Mouse (Mus musculus) left cerebral cortex, postnatal 36 days (tissue): ENCODE results near the gene Clasp2. TPM values are rescaled to one million over a fixed set of nuclear protein-coding genes. Genes with fewer than 3 reads are reported as not detected.
A peak's percentile ranks its signal among the peaks of the same experiment; 100 is the strongest.
"Not testable (repeated sequence)": the region's sequence is repeated elsewhere in the genome, so short reads cannot be mapped to it uniquely, and the experiment has no call there.

Experiments used
- DNase-seq, 2 experiments: peaks; one replicate each; pipeline ENCODE4 v3.0.0; 2021 to 2022; ENCODE audit warnings: low spot score in 2 of 2, mixed read lengths in 1 of 2
- intact Hi-C: fragments of 180-260 bp; cut with DNase I; formaldehyde crosslinking; loops from one replicate; pipeline ENCODE4 v1.15.1; 2025
- total RNA-seq, 2 experiments: library from RNA; stranded (reverse); gene quantifications; 2 replicates each; pipeline ENCODE4 v1.2.3; 2021

Clasp2 gene
- total RNA-seq, 2 experiments from 2014 or later = 226 to 229 TPM

DNA sequence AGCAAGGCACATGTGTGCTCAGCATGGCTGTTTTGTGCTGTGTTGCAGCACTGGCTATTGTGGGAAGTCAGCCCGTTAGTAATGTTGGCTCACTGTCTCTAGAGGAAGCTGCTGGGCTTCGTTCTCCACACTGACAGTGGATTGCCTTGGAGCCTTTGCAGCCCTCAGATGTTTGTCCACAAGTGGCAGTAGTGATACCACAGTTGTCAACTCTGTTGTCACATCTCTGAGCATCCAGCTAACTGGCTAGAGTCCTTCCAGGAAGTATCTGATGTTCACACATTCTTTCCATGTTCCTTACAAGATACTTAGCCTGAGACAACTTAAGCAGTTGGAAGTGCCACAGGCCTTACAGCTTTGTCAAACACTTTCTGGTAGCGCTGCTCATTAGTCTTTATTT is 2.0 kb downstream of the Clasp2 start:
- no peak for DNase-seq
- intact Hi-C loops = loop anchor here (5.0 to 10.0 kb wide), 4 partner anchors 49 to 162 kb away; no protein-coding TSS in a partner anchor

DNA sequence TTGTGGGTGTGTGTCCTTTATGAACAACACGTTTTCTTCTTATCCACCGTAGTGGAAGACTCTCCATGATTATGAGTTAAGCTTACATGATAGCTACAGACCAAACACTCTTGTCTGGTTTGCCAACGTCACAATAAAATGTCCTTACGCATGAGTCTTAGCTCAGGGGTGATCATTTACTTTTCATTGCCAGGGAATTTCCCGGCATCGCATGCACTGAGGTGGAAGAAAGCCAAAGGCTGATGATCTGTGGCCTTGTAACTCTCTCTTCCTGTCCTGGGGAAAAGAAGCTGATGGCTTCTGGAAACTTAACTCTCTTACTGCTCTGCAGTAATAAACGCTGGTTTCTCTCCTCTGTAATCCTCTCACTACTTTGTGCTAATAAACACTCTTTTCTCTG is 8.1 kb downstream of the Clasp2 start:
- intact Hi-C loops = loop anchor here (10.0 kb wide), 3 partner anchors 75 to 155 kb away; no protein-coding TSS in a partner anchor
- DNase-seq = no peak

DNA sequence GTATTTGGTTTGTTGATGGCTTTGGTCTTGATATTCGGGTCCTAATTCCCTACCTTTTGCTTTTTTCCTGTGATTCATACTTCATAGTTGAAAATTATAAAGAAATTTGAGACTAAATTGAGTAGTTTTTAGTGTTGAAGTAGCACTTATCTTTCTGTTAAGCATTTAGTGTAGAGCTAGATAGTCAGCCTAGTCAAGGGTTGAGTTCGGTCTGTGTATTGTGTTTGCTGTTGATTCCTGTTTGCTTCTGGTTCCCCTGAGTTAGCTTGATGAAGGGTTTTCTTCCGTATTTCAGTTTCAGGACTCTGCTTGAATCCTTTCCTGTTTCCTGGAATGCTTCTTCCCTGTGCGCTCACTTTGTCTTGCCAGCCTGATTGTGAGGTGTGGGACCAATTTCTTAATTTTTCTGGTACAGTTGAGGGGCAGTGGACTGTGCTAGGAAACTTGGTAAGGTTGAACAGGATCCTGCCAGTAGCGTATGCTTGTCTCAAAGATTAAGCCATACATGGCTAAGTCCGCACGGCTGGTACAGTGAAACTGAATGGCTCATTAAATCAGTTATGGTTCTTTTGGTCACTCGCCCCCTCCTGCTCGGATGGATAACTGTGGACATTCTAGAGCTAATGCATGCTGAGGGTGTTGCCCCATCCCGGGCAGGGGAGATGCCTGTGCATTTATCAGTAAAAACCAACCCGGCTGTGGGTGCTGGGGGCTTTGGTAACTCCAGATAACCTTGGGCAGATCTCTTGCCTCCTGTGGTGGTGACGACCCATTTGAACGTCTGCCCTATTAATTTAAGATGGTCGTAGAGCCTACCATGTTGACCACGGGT is 14.8 kb downstream of the Clasp2 start:
- DNase-seq = no peak
- intact Hi-C loops = no loop called here

DNA sequence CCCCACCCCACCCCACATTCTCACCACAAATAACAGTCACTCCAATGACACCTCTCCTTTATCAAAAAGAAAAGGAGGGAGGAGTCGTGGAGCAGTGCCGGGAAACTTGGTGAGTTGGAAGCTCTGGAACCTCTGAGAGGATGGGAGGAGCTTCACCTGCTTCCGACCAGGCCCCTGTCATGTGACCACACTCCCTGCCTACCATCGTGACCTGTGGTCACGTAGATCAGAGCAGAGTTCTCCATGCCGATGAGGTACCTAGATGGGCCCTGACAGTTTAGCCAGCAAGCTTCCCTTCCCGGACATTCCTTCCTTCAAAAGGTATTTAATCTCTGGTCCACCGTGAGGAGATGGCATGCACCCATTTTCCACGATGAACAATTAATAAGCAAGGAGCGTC is 17.2 kb downstream of the Clasp2 start:
- intact Hi-C loops = no loop called here
- no peak for DNase-seq

DNA sequence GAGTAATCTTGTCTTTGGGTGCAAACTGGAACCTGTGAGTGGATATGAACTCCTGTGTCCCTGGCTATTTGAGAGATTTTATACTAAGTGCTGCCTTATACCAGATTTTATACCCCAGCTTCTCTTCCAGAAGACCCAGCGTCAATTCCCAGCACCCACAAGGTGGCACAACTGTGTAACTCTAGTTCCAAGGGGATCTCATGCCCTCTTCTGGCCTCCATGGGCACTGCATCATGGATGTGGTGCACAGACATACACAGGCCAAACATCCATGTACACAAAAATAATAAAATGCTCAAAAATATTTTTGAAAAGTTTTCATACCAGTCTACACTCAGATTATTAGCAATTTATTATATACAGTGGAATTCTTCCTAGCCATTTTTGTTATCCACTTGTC is 18.4 kb downstream of the Clasp2 start:
- no peak for DNase-seq
- intact Hi-C loops = no loop called here

DNA sequence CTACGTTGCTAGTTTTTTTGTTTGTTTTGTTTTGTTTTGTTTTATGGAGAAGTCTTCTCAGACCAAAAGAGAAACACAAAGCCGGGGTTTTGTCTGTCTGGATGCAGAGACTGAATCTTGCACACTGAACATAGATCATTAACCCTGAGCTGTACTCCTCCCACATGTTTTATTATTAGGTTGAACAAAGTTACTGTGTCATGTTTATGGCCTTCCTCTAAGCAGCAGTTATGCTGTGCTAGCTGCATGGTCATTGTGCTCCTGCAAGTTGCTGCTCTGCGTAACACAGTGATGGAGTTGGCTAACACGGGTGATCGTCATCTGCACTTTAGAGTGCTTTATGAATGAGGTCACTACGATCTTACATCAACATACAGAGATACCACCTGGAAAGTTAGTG is 21.1 kb downstream of the Clasp2 start:
- DNase-seq = no peak
- intact Hi-C loops = no loop called here

DNA sequence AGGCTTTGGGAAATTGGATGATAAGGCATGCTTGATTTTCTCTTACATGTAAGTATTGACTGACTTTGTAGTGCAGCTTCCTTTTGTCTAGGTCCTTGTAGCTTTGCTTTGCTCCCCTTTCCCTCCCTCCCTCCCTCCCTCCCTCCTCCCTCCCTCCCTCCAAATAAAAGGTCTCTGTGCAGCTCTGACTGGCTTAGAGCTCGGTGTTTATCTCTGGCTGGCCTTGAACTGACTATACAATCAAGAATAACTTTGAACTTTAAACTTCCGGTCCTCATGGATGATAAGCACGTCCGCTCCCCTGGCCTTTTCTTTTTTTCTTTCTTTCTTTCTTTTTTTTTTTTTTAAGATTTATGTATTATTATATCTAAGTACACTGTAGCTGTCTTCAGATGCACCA is 21.9 kb downstream of the Clasp2 start:
- DNase-seq = no peak
- intact Hi-C loops = no loop called here

DNA sequence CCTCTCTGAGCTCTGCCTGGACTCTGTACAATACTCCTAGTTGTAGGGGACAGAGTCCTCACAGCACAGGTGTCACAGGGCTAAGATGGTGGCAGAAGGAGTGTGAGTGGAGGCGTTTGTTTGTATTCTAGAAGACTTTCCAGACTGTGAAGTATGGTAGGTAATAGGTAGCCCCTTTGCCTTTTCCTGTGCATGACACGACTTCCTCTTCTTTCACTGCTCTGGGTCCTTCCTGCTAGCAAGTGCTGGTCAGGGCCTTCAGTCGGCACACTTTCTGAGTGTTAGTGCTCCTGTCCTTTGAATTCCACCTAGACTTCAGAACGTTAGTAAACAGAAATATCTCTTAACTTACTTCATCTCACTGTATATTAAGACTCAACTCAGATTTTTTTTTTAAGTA is 29.4 kb downstream of the Clasp2 start:
- DNase-seq = no peak
- intact Hi-C loops = no loop called here

DNA sequence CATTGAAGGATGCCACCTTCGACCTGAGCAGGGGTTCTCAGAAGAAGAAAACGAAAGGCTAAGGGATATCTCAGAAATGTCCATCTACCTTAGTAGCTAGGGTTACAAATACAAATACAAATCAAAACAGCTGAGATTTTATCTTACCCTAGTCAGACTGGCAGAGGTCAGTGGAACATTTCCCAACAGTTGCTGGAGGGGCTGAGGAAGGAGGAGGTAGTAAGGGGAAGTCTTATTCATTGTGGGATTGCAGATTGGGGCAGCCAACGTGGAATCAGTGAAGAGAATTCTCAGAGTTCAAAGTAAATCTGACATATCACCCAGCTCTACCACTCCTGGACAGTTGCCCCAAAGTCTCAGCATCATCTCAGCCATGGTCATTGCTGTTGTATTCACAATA is 39.6 kb downstream of the Clasp2 start:
- intact Hi-C loops = no loop called here
- DNase-seq = no peak

DNA sequence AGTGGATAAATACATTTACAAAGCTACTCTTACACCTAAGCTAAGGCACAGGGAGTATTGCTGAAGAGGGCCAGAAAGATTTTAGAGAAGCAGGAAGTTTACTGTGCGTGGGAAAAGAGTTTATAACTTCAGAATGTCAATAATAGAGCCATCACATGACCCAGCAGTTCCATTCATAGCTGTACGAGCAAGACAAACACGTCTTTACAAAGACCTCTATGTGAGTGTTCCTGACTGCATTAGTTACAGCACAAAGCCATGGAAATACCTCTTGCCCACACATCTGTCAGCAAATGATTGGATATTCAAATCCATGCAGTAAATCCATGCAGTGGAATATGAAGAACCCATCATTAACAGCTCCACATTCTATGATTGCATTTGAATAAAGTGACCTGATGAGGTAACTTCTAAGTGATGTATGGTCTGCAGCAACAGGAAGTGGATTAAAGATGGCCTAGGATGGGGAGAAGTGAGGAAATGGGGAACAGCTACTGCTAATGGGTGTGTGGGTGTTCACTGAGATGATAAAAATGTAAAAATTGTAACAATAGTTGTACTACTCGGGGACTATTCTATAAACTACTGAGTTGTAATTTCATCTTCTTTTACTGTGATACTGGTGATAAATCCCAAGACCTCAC is 41.2 kb downstream of the Clasp2 start:
- intact Hi-C loops = no loop called here
- DNase-seq = no peak

DNA sequence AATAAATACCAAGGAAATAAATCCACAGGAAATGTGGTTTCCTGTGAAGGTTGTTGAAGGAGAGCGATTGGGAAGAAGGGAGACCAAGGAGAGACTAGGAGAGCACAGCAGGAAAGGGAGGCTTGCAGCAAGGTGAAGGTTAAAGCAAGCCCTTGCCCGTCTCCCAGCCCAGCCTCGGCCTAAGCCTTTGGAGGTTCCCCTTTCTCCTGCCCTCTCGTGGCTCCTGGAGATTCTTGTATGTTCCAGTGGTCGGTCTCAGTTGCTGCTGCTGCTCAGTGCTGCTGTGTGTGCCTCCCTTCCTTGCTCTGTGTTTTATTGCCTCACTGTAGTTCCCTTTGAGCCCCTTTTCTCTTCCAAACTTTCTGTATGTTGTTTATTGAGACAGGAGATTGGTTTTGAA is 42.4 kb downstream of the Clasp2 start:
- intact Hi-C loops = no loop called here

DNA sequence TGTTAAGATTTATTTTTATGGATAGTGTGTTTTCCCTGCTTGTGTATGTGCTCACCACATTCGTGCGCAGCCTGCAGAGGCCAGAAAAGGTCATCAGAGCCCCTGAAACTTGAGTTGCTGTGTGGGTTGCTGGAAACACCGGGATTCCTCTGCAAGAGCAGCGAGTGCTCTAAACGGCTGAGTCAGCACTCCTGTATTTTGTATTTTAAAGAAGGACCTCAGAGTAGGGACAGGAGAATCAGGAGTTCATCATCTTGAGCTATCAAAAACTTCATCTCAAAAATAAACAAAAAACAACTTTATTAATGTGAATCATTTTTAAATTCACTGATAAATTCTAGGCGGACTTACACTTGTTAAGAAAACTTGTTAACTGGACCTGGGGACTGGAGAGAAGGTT is 48.0 kb downstream of the Clasp2 start:
- DNase-seq, intact Hi-C loops: not testable (repeated sequence)

More for the DNA sequence above, 42.4 kb downstream of the Clasp2 start:
- no peak for DNase-seq

DNA sequence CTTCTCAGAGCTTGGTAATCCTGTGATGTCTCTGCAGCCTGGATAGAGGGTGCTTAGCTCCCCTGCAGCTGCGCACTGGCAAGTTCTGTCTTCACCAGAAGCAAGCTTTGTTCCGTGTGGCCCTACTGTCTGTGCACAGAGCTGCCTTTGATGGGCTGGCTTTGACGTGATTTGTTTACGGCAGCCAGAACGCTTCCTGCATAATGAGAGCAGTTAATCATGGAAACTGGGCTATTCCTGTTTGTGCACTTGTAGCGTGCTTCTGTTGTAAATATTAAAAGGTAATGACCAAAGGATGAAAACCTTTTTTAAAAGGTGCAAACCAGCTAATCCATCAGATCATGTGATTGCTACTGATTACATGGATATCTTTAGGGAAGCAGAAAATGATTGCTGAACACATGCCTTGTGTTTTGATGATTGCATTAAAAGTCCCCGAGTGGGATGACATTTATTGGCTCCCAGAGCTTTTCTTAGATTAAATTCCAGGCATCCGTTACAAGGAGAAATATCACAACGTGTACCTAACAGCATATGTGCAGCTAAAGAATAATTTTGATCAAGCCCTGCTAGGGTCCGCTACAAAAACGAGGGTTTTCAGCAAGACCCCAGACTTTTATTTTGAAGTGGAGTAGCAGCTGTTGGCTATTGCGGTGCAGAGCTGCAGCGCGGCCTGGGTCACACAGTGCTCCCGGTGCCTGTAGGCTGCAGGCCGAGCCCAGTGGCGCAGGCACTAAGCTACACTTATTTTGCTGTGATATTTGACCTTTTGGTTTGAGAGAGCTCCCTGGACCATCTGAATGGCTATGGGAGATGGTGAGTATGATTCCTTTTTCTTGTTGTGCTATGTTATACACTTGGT is 51.6 kb downstream of the Clasp2 start:
- intact Hi-C loops = loop anchor here (2.0 to 5.0 kb wide), 2 partner anchors 20 to 51 kb away; partner anchors contain the start of gene Clasp2
- DNase-seq = peak; percentile 73 to 81

DNA sequence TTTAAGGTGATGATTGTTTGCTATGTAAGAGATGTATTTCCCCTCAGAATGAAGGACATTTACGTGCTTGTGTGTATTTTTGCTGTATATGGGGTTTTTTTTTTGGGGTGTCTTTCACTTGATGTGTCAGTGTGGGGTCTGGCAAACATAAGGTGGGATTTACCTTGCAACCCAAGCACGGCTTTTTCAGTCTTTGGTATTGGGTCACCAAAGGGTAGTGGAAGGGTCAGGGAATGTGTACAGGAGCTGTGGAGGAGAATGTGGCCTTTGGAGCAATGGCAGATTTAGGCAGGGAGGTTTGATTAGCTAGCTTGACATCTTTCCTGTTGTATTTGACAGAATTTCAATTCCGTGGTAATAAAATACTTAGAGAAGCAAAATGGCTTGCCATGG is 52.2 kb downstream of the Clasp2 start:
- intact Hi-C loops = loop anchor here (2.0 to 5.0 kb wide), 2 partner anchors 19 to 51 kb away; partner anchors contain the start of gene Clasp2
- DNase-seq = no peak

DNA sequence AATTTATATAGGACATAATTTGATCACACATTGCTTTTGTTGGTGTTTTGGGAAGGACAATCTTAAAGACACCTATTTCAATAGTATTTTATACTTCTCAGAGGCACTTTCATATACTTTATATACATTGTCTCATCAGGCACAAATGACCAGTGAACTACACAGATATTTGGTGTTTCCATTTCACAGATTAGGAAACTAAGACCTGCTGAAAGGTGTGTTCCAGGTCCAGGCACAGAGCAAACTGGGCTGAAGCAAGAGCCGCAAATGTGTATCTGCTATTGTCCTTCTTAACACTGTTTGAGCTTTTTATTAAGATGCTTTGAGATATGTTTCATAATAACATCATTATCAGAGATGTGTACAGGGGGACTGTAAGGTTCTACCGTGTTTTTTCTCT is 52.7 kb downstream of the Clasp2 start:
- intact Hi-C loops = loop anchor here (2.0 to 5.0 kb wide), 2 partner anchors 19 to 52 kb away; partner anchors contain the start of gene Clasp2
- DNase-seq = no peak

DNA sequence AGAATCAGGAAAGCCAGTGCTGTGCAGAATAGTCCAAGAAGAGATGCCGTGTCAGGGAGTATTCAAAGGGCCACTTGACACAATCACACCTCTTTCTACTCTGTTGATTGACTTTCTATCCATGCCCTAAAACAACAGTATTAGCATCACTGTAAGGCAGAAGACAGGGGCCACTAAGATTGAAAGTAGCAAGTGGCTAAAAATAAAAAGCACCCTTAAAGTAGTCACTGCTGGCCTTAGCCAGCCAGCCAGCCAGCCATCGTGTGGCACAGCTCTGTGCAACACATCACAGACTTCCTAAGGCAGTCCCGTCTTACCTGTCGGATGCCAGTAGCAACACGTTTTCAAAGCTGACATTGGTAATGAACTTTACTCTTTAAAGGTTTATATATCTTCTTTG is 55.9 kb downstream of the Clasp2 start:
- no peak for DNase-seq

DNA sequence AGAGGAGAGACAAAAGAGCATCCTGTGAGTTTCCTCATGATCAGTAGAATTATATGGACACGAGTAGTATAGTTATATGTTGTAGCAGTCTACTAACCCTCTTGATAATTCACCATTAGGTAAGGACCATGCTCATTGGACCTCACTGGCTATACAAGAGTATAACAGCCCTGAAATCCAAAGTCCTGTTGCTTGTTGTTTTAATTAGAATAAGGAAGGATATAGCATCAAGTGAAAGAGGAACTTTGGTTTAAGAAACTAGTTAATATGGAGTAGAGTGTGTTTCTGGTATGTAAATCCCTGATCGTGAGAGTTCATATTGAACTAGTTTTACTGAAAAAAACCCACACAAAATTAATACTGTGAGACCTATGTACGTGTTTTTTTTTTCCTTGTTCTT is 59.4 kb downstream of the Clasp2 start:
- no peak for DNase-seq
- intact Hi-C loops = no loop called here

More for the DNA sequence above, 55.9 kb downstream of the Clasp2 start:
- intact Hi-C loops = no loop called here

DNA sequence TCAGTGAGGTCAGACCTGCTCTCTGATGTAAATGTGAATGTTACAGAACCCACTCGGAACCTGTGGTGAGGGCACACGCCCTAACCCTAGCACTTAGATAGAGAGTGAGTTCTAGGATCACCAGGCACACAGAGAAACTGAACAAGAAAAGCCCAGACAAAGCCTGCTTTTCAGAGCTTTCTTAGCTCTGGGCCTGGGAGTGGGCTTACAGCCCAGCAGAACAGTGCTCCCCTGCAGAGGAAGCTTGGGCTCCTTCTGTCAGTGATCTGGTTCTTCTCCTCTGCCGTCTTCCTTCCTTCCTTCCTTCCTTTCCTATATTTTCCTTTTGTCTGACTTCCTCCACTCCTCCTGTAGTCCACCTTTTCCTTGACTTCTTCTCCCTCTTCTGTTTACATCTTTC is 61.5 kb downstream of the Clasp2 start:
- intact Hi-C loops = no loop called here
- DNase-seq = no peak

DNA sequence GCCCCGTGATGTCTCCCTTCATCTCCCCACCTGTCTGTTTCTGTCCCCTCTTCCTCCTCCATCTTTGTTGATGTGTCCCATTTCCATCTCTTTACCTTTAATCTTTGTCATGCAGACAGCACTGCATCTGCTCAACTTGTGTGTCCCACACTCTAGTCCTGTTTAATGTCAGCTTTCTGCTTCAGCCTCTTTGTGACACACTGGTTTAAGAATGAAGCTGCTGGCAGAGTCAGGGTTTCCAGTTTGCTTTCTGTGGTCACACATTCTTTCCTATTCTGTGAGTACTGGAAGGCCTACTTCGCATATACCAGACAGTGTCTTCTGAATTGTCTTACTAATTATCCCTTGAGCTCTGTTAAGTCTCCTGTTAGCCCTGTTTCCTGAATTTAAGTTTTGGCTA is 62.5 kb downstream of the Clasp2 start:
- no peak for DNase-seq
- intact Hi-C loops = no loop called here

DNA sequence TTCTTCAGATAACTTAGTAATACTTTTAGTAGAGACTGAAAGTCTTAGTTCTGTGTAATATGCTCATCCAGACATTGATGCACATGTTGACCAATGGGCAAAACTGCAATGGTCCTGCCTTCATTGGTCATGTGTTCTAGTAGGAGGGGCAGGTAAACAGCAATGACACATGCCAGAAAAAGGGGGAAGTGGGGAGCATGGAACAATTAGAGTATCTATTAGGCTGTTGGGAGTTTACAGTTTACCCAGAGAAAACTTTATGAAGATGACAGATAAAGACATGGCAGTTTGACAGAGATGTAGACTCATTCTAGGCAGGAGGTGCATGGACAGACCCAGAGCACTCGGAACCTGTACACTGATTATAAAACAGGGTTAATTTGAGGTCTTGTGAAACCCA is 64.1 kb downstream of the Clasp2 start:
- intact Hi-C loops = no loop called here
- DNase-seq = no peak
